7 mouse cellular contexts compared by ENCODE assay signal in genomic region chr4:137931009-137931757, GRCm38 (mm10).
A peak's percentile ranks its signal among the peaks of the same experiment; 100 is the strongest.
DNase-seq lines count a peak whose midpoint lies in the region; ATAC-seq and TF ChIP-seq lines count a peak whose summit lies in the region.

No protein-coding gene starts in this region.

- 22% methylated on average over 18 of the region's 18 CpGs for WGBS in embryonic facial prominence, embryonic 11.5 days
- WGBS in heart, adult 2 months: 7% methylated on average over 18 of the region's 18 CpGs
- 27% methylated on average over 18 of the region's 18 CpGs for WGBS in liver, embryonic 16.5 days (ENCODE audit: insufficient replicate concordance)
- 19% methylated on average over 18 of the region's 18 CpGs for WGBS in neural tube, embryonic 15.5 days

- peak overlapping the region; percentile 11; the same call in 1 of the 2 replicates for H3K9ac ChIP-seq in embryonic facial prominence, embryonic 11.5 days (replicated peaks; ENCODE audit: low read length)
- peak overlapping the region; percentile 28; the same call in 1 of the 2 replicates for H3K9ac ChIP-seq in heart, adult 2 months (ENCODE audit: low read depth, low read length)
- H3K9ac ChIP-seq in liver, embryonic 16.5 days (ENCODE audit: low read depth, low read length): peak overlapping the region; percentile 44
- no peak overlapping the region for H3K9ac ChIP-seq in neural tube, embryonic 15.5 days (replicated peaks)

- H3K4me1 ChIP-seq in embryonic facial prominence, embryonic 11.5 days (ENCODE audit: control insufficient read depth, insufficient read depth, low read length): peaks cover 2% of the 10 kb centered on the region; the same call in 1 of the 2 replicates
- peaks cover 24% of the 10 kb centered on the region for H3K4me1 ChIP-seq in heart, adult 2 months (ENCODE audit: control insufficient read depth, insufficient read depth, low read length)
- H3K4me1 ChIP-seq in liver, embryonic 16.5 days (ENCODE audit: control insufficient read depth, low read depth, low read length): peaks cover 64% of the 10 kb centered on the region
- H3K4me1 ChIP-seq in neural tube, embryonic 15.5 days: peaks cover 19% of the 10 kb centered on the region

- H3K27me3 ChIP-seq in embryonic facial prominence, embryonic 11.5 days (ENCODE audit: control insufficient read depth, insufficient read depth, low read length): no peaks in the 10 kb centered on the region
- no peaks in the 10 kb centered on the region for H3K27me3 ChIP-seq in heart, adult 2 months (ENCODE audit: control insufficient read depth, insufficient read depth, low read length)
- H3K27me3 ChIP-seq in liver, embryonic 16.5 days (ENCODE audit: control insufficient read depth, insufficient read depth, low read depth, low read length): no peaks in the 10 kb centered on the region
- H3K27me3 ChIP-seq in neural tube, embryonic 15.5 days (replicated peaks): no peaks in the 10 kb centered on the region

- TF ChIP-seq EP300 in heart, adult 2 months (IDR thresholded peaks at IDR 0.05; ENCODE audit: insufficient read depth, low read depth, low read length): peak; percentile 74; the same call in 1 of the 2 replicates

- no peak for TF ChIP-seq POLR2A in heart, adult 2 months (IDR thresholded peaks at IDR 0.05; ENCODE audit: insufficient read depth, low read depth, low read length)

- intact Hi-C loops in heart, adult 2 months (cut with DNase I): loop anchor here (1.0 to 2.0 kb wide), 3 partner anchors 11 to 34 kb away; no protein-coding TSS in a partner anchor

- no peaks in the 10 kb centered on the region for H3K36me3 ChIP-seq in embryonic facial prominence, embryonic 11.5 days (replicated peaks; ENCODE audit: control insufficient read depth, insufficient read depth, low read depth, low read length)
- no peaks in the 10 kb centered on the region; the same call in 1 of the 2 replicates for H3K36me3 ChIP-seq in heart, adult 2 months (ENCODE audit: control insufficient read depth, insufficient read depth, low read length)
- H3K36me3 ChIP-seq in liver, embryonic 16.5 days (ENCODE audit: control insufficient read depth, insufficient read depth): peaks cover 3% of the 10 kb centered on the region; the same call in 1 of the 2 replicates
- H3K36me3 ChIP-seq in neural tube, embryonic 15.5 days: peaks cover 22% of the 10 kb centered on the region

- H3K9me3 ChIP-seq in embryonic facial prominence, embryonic 11.5 days (replicated peaks; ENCODE audit: control insufficient read depth, low read length): no peaks in the 10 kb centered on the region
- H3K9me3 ChIP-seq in liver, embryonic 16.5 days (replicated peaks; ENCODE audit: control insufficient read depth, low read length): no peaks in the 10 kb centered on the region
- H3K9me3 ChIP-seq in neural tube, embryonic 15.5 days (replicated peaks): no peaks in the 10 kb centered on the region

- 0 out of 2 replicates have a peak, but pooled peaks cover 1% of the 10 kb centered on the region for H3K79me2 ChIP-seq in heart, adult 2 months (replicated peaks; ENCODE audit: control insufficient read depth, insufficient read depth, low read length)

- no peak overlapping the region for H3K4me2 ChIP-seq in embryonic facial prominence, embryonic 11.5 days (ENCODE audit: low read depth, low read length)
- H3K4me2 ChIP-seq in liver, embryonic 16.5 days (ENCODE audit: low read depth, low read length): peak overlapping the region; percentile 58
- no peak overlapping the region; the same call in 1 of the 2 replicates for H3K4me2 ChIP-seq in neural tube, embryonic 15.5 days

- peak; percentile 34; the same call in 1 of the 2 replicates for ATAC-seq in embryonic facial prominence, embryonic 11.5 days (replicated peaks; ENCODE audit: insufficient number of reproducible peaks, low FRiP score, low TSS enrichment, low read depth)
- ATAC-seq in liver, embryonic 16.5 days (ENCODE audit: low read depth): peak; percentile 89
- no peak for ATAC-seq in neural tube, embryonic 15.5 days (ENCODE audit: low FRiP score)

- peak; percentile 85 for DNase-seq in adrenal gland, postnatal 10 days
- DNase-seq in embryonic facial prominence, embryonic 11.5 days (ENCODE audit: low spot score): peak; percentile 90
- peak; percentile 78 to 86 for DNase-seq in heart, adult 2 months
- DNase-seq in kidney, adult 18-20 months: peak; percentile 81
- DNase-seq in cerebellum, adult 11 months: no peak

- TF ChIP-seq CTCF in heart, adult 2 months (IDR thresholded peaks at IDR 0.05): no peak

- peak overlapping the region; percentile 87 for H3K27ac ChIP-seq in embryonic facial prominence, embryonic 11.5 days (replicated peaks; ENCODE audit: low read depth, low read length)
- peak overlapping the region; percentile 82 for H3K27ac ChIP-seq in heart, adult 2 months
- H3K27ac ChIP-seq in liver, embryonic 16.5 days (ENCODE audit: low read length): peak overlapping the region; percentile 95
- peak overlapping the region; percentile 58 for H3K27ac ChIP-seq in neural tube, embryonic 15.5 days (replicated peaks)

- H3K4me3 ChIP-seq in embryonic facial prominence, embryonic 11.5 days (ENCODE audit: low read depth, low read length): no peak overlapping the region
- no peak overlapping the region; the same call in 1 of the 2 replicates for H3K4me3 ChIP-seq in heart, adult 2 months
- peak overlapping the region; percentile 29 for H3K4me3 ChIP-seq in liver, embryonic 16.5 days (ENCODE audit: low read depth, low read length)
- H3K4me3 ChIP-seq in neural tube, embryonic 15.5 days (replicated peaks): no peak overlapping the region
